Mouse (Mus musculus) liver, embryonic 14.5 days (tissue): Measurements from ENCODE around the gene Ccdc34.

ENCODE experiments used
- CTCF ChIP-seq: IDR thresholded peaks from 2 replicates; pipeline ENCODE4 v1.5.1; 2016; ENCODE audit warnings: antibody characterized with exemption, low read depth, control low read depth
- EP300 ChIP-seq: IDR thresholded peaks from 2 replicates; pipeline ENCODE4 v1.6.1; 2016; ENCODE audit warnings: antibody characterized with exemption, low read depth

GRCm38 (mm10) chr2:110222793-110223192 is 205.2 kb downstream of the Ccdc34 start:
- TF ChIP-seq CTCF (no peak), EP300 (no peak)
